Mouse (Mus musculus) heart, postnatal 0 days (tissue): ENCODE data around the gene Sh3gl2.

Experiments used
- CTCF ChIP-seq: IDR thresholded peaks from 2 replicates; pipeline ENCODE4 v1.5.1; 2016; ENCODE audit warnings: antibody characterized with exemption, control low read depth, low read depth
- EP300 ChIP-seq: IDR thresholded peaks from 2 replicates; pipeline ENCODE4 v1.6.1; 2016; ENCODE audit warnings: antibody characterized with exemption, low read depth

- TF ChIP-seq CTCF (no peak), EP300 (no peak)
These were observed 27.8 kb downstream of the Sh3gl2 start for GRCm38 (mm10) chr4:85232386-85233381.
